ENCODE assay signal across 9 mouse cellular contexts in the genomic region with DNA sequence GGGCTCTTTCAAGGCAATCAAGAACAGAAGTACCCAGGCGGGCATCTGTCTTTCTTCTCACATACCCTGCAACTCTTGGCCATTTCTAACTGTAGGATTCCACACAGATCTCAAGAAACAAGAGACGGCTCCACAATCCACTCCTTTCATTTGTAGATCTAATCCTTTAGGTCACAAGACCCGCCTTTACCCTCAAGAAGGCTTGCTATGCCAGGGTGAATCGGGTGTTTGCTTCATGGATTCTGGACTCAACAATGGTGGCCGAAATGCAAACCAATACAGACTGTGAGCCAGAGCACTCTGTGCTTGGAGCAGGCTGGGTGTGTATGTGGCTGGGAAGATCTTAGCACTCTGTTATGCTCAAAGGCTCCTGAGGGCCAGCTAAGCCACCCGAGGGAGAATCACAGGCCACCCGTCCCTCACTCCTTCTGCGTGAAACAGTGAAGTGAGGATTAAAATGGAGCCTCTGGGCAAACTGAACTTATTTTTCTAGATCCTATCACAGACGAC.
DNase-seq lines count a peak whose midpoint lies in the region; ATAC-seq and TF ChIP-seq lines count a peak whose summit lies in the region.
"Had no signal": no experiment of that assay in that cellular context is flagged by ENCODE, and none has a peak within 500 bp of the region (broad histone marks: within the 10 kb centered on the region; RNA-seq: fewer than 3 reads in every experiment).

No protein-coding gene starts in this region.

- H3K9ac ChIP-seq in kidney, postnatal 0 days (ENCODE audit: low read depth, low read length), result no peak overlapping the region
- 0 out of 2 replicates have a peak overlapping the region, but pooled peaks have one; percentile 14 for H3K9ac ChIP-seq in hindbrain, postnatal 0 days (replicated peaks; ENCODE audit: low read length)
- H3K9ac ChIP-seq in neural tube, embryonic 14.5 days (replicated peaks; ENCODE audit: low read depth, low read length), result no peak overlapping the region

- TF ChIP-seq CTCF in kidney, postnatal 0 days (IDR thresholded peaks at IDR 0.05; ENCODE audit: low read depth), result no peak
- no peak for TF ChIP-seq CTCF in kidney, adult 2 months (conservative IDR thresholded peaks at IDR 0.05; ENCODE audit: insufficient read depth, insufficient read length, low read depth, low read length)
- TF ChIP-seq CTCF in hindbrain, postnatal 0 days (IDR thresholded peaks at IDR 0.05; ENCODE audit: low read depth), result no peak

- H3K4me2 ChIP-seq in kidney, postnatal 0 days (ENCODE audit: low read length), result no peak overlapping the region
- peak overlapping the region; percentile 19; the same call in 1 of the 2 replicates for H3K4me2 ChIP-seq in hindbrain, postnatal 0 days (ENCODE audit: low read depth, low read length)
- no peak overlapping the region for H3K4me2 ChIP-seq in neural tube, embryonic 14.5 days (ENCODE audit: low read depth, low read length)

- WGBS in kidney, postnatal 0 days, result 63% methylated on average over 9 of the region's 9 CpGs
- WGBS in kidney, adult 2 months, result 63% methylated on average over 9 of the region's 9 CpGs
- WGBS in forebrain, embryonic 10.5 days, result 49% methylated on average over 9 of the region's 9 CpGs
- 23% methylated on average over 9 of the region's 9 CpGs for WGBS in hindbrain, postnatal 0 days
- 36% methylated on average over 9 of the region's 9 CpGs for WGBS in neural tube, embryonic 14.5 days

- H3K9me3 ChIP-seq in kidney, postnatal 0 days (replicated peaks; ENCODE audit: low read length), result no peaks in the 10 kb centered on the region
- H3K9me3 ChIP-seq in forebrain, embryonic 10.5 days, result no peaks in the 10 kb centered on the region
- no peaks in the 10 kb centered on the region for H3K9me3 ChIP-seq in hindbrain, postnatal 0 days (ENCODE audit: low read length)
- H3K9me3 ChIP-seq in neural tube, embryonic 14.5 days (ENCODE audit: control insufficient read depth, low read length), result no peaks in the 10 kb centered on the region

- no peaks in the 10 kb centered on the region for H3K27me3 ChIP-seq in kidney, postnatal 0 days (ENCODE audit: insufficient read depth, low read length)
- no peaks in the 10 kb centered on the region for H3K27me3 ChIP-seq in kidney, adult 2 months (replicated peaks; ENCODE audit: control insufficient read depth, insufficient read depth, low read length)
- no peaks in the 10 kb centered on the region for H3K27me3 ChIP-seq in forebrain, embryonic 10.5 days (ENCODE audit: poor library complexity, severe bottlenecking)
- no peaks in the 10 kb centered on the region for H3K27me3 ChIP-seq in hindbrain, postnatal 0 days (ENCODE audit: insufficient read depth, low read length)
- H3K27me3 ChIP-seq in neural tube, embryonic 14.5 days (ENCODE audit: control insufficient read depth, insufficient read depth, low read length), result no peaks in the 10 kb centered on the region
- H3K27me3 ChIP-seq: CH12.LX had no signal

- no peaks in the 10 kb centered on the region for H3K36me3 ChIP-seq in kidney, postnatal 0 days (ENCODE audit: insufficient read depth, low read length)
- no peaks in the 10 kb centered on the region for H3K36me3 ChIP-seq in kidney, adult 2 months (ENCODE audit: control insufficient read depth, insufficient read depth, low read length)
- peaks cover 46% of the 10 kb centered on the region for H3K36me3 ChIP-seq in forebrain, embryonic 10.5 days (replicated peaks)
- no peaks in the 10 kb centered on the region for H3K36me3 ChIP-seq in hindbrain, postnatal 0 days (ENCODE audit: insufficient read depth, low read length)
- H3K36me3 ChIP-seq in neural tube, embryonic 14.5 days (ENCODE audit: control insufficient read depth, insufficient read depth, low read length), result no peaks in the 10 kb centered on the region

- TF ChIP-seq POLR2A in kidney, adult 2 months (IDR thresholded peaks at IDR 0.05; ENCODE audit: low read depth, low read length), result no peak

- H3K27ac ChIP-seq in kidney, postnatal 0 days, result peak overlapping the region; percentile 25; the same call in 1 of the 2 replicates
- H3K27ac ChIP-seq in kidney, adult 2 months (ENCODE audit: insufficient read depth, low read depth, low read length), result no peak overlapping the region
- H3K27ac ChIP-seq in forebrain, embryonic 10.5 days, result peak overlapping the region; percentile 93
- H3K27ac ChIP-seq in hindbrain, postnatal 0 days, result peak overlapping the region; percentile 85
- peak overlapping the region; percentile 45 for H3K27ac ChIP-seq in neural tube, embryonic 14.5 days (ENCODE audit: low read depth, low read length)

- DNase-seq in kidney, postnatal 0 days (ENCODE audit: low spot score), result no peak
- no peak for DNase-seq in kidney, adult 2 months
- no peak for DNase-seq in forebrain, embryonic 10.5 days (ENCODE audit: extremely low spot score, low spot score)
- no peak for DNase-seq in hindbrain, postnatal 0 days (ENCODE audit: low spot score)
- DNase-seq in T-cell, adult 2 months (ENCODE audit: low spot score), result no peak
- DNase-seq in layer of hippocampus, adult 18-20 months (ENCODE audit: low spot score in 2 of 2), result no peak

- no peak for ATAC-seq in kidney, postnatal 0 days (replicated peaks; ENCODE audit: low FRiP score, low read depth)
- peak; percentile 36 for ATAC-seq in hindbrain, postnatal 0 days
- no peak; the same call in 1 of the 2 replicates for ATAC-seq in neural tube, embryonic 14.5 days (ENCODE audit: low read depth)
- no peak for ATAC-seq in megakaryocyte progenitor cell, adult 5-6 weeks (replicated peaks; ENCODE audit: poor library complexity)

- H3K4me1 ChIP-seq in kidney, postnatal 0 days (replicated peaks; ENCODE audit: insufficient read depth, low read length), result peaks cover 26% of the 10 kb centered on the region
- peaks cover 16% of the 10 kb centered on the region; the same call in 1 of the 2 replicates for H3K4me1 ChIP-seq in kidney, adult 2 months (ENCODE audit: control insufficient read depth, insufficient read depth, low read length)
- peaks cover 93% of the 10 kb centered on the region for H3K4me1 ChIP-seq in forebrain, embryonic 10.5 days
- peaks cover 45% of the 10 kb centered on the region for H3K4me1 ChIP-seq in hindbrain, postnatal 0 days (ENCODE audit: insufficient read depth, low read length)
- peaks cover 41% of the 10 kb centered on the region for H3K4me1 ChIP-seq in neural tube, embryonic 14.5 days (ENCODE audit: control insufficient read depth, insufficient read depth, low read length)

- no peak overlapping the region for H3K4me3 ChIP-seq in kidney, postnatal 0 days (replicated peaks; ENCODE audit: low read depth, low read length)
- no peak overlapping the region for H3K4me3 ChIP-seq in kidney, adult 2 months (ENCODE audit: insufficient read depth, low read depth, low read length)
- H3K4me3 ChIP-seq in forebrain, embryonic 10.5 days, result peak overlapping the region; percentile 36
- no peak overlapping the region for H3K4me3 ChIP-seq in hindbrain, postnatal 0 days (ENCODE audit: low read length)
- H3K4me3 ChIP-seq in neural tube, embryonic 14.5 days (ENCODE audit: low read depth, low read length), result no peak overlapping the region
